Mouse (Mus musculus): Measurements from ENCODE around the gene C030005K15Rik.
"Not testable (repeated sequence)": the region's sequence is repeated elsewhere in the genome, so short reads cannot be mapped to it uniquely, and the experiment has no call there.

The C030005K15Rik gene

GRCm38 (mm10) chr10:97726655-97727054 lies at the start of gene C030005K15Rik:
TSS of gene C030005K15Rik (minus strand) at chr10:97726755.
- DNase-seq (ENCODE audit: low read depth, low spot score): not testable (repeated sequence)

GRCm38 (mm10) chr10:97768171-97768749 lies 41.7 kb upstream of the C030005K15Rik start:
- no peak for DNase-seq (ENCODE audit: low read depth, low spot score)

- no peak for DNase-seq (ENCODE audit: low read depth, low spot score)
Observed at GRCm38 (mm10) chr10:97753821-97754220, 27.3 kb upstream of the C030005K15Rik start.

- DNase-seq (ENCODE audit: low read depth, low spot score): no peak
Observed at GRCm38 (mm10) chr10:97747231-97747630, 20.7 kb upstream of the C030005K15Rik start.

GRCm38 (mm10) chr10:97725929-97726328 lies 626 bp downstream of the C030005K15Rik start:
- no peak for DNase-seq (ENCODE audit: low read depth, low spot score)

GRCm38 (mm10) chr10:97722709-97723108 lies 3.8 kb downstream of the C030005K15Rik start:
- no peak for DNase-seq (ENCODE audit: low read depth, low spot score)

- DNase-seq (ENCODE audit: low read depth, low spot score): no peak
Observed at GRCm38 (mm10) chr10:97720625-97721024, 5.9 kb downstream of the C030005K15Rik start.

- no peak for DNase-seq (ENCODE audit: low read depth, low spot score)
Observed at GRCm38 (mm10) chr10:97718021-97718420, 8.5 kb downstream of the C030005K15Rik start.

- no peak for DNase-seq (ENCODE audit: low read depth, low spot score)
Observed at GRCm38 (mm10) chr10:97717233-97717632, 9.3 kb downstream of the C030005K15Rik start.

GRCm38 (mm10) chr10:97715289-97715906 lies 11.2 kb downstream of the C030005K15Rik start:
- DNase-seq (ENCODE audit: low read depth, low spot score): no peak

GRCm38 (mm10) chr10:97714584-97714983 lies 12.0 kb downstream of the C030005K15Rik start:
- DNase-seq (ENCODE audit: low read depth, low spot score): no peak

GRCm38 (mm10) chr10:97712687-97713086 lies 13.9 kb downstream of the C030005K15Rik start:
- DNase-seq (ENCODE audit: low read depth, low spot score): peak; percentile 18

GRCm38 (mm10) chr10:97704562-97704961 lies 22.0 kb downstream of the C030005K15Rik start:
- DNase-seq (ENCODE audit: low read depth, low spot score): no peak

GRCm38 (mm10) chr10:97702321-97702720 lies 24.2 kb downstream of the C030005K15Rik start:
- DNase-seq (ENCODE audit: low read depth, low spot score): no peak

- DNase-seq (ENCODE audit: low read depth, low spot score): no peak
Observed at GRCm38 (mm10) chr10:97693398-97694135, 33.0 kb downstream of the C030005K15Rik start.

- no peak for DNase-seq (ENCODE audit: low read depth, low spot score)
Observed at GRCm38 (mm10) chr10:97692913-97693312, 33.6 kb downstream of the C030005K15Rik start, which contains the start of gene Ccer1. TSS of gene Ccer1 (plus strand) at chr10:97693059.

- no peak for DNase-seq (ENCODE audit: low read depth, low spot score)
Observed at GRCm38 (mm10) chr10:97689425-97689824, 37.1 kb downstream of the C030005K15Rik start.

- peak; percentile 45 for DNase-seq (ENCODE audit: low read depth, low spot score)
Observed at GRCm38 (mm10) chr10:97687198-97687597, 39.4 kb downstream of the C030005K15Rik start.

- DNase-seq (ENCODE audit: low read depth, low spot score): peak; percentile 42
Observed at GRCm38 (mm10) chr10:97682981-97683380, 43.6 kb downstream of the C030005K15Rik start.

Data from skeletal muscle tissue, adult 2 months (tissue).